Mouse (Mus musculus): ENCODE data around the gene Pgm5.

Pgm5 gene

GRCm38 (mm10) chr19:24652342-24653019, 209.2 kb downstream of the Pgm5 start:
- DNase-seq: no peak

DNA sequence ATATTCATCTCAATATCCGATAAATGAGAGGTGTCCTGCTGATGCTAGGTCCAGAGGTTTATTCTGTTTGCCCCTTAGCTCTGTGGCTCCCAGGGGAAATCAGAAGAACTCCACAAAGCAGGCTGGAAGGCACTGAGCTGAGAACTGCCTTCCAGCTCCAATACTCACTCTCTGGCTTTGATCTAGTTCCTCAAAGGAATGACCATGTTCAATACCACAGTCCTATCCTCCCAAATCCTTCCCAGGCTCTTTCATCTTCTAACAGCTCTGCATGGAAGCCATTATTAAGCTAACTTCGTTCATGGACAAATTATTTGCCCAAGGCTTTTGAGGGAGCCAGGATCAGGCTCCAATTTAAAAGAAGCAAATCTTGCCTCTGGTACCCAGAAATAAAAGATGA, 210.1 kb downstream of the Pgm5 start:
- DNase-seq: no peak

DNA sequence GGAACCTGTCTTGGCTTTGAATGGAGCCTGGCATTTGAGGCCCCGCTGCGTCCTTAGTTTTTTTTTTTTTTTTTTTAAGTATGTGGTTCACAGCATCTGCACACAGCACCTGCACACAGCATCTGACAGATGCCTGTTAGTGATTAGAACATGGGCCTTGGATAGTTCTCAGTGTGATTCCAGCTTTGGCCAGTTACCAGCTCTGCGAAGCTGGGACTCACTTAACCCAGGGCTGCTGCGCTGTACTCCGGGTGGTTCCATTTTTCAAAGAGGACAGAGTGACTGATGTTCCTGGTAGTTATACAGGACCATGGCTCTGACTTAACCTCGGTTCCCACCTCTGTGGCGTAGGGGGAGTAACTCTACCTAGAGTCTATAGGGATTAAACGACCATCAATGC, 211.2 kb downstream of the Pgm5 start:
- DNase-seq: no peak

DNA sequence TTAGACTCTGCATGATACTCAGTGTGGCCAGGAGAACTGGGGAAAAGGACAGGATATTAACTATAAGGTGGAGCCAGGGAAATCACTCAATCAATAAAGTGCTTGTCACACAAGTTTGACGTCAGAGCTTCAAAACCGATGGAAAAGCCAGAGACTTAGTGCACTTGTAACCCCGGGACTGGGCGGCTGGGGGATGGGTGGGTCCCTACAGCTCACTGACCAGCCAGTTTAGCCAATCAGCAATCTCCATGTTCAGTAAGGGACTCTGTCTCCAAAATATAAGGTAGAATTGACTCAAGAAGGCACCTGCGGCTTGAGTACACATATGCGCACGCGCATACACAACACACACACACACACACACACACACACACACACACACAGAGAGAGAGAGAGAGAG, 213.6 kb downstream of the Pgm5 start:
- no peak for DNase-seq

GRCm38 (mm10) chr19:24646162-24646829, 215.4 kb downstream of the Pgm5 start:
- DNase-seq: no peak

DNA sequence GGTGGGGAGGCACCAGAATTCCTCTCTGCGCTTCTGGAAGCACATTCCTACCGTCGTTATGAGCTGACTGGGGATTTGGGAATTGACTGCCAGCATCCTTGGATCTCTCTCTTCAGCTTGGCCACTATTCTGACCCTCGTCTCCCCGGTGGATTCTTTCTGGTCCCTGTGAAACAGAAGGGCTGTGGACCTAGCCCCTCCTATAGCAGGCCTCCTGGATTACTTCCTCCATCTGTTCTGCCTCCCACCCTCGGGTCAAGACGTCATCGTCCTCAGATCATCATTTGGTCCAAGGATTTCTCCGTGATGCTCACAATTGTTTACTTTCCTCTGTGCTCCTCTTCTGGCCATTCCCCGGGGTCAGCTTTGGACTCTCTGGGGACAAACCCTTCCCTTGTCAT, 216.7 kb downstream of the Pgm5 start:
- no peak for DNase-seq

GRCm38 (mm10) chr19:24640982-24641381, 220.7 kb downstream of the Pgm5 start:
- DNase-seq: no peak

DNA sequence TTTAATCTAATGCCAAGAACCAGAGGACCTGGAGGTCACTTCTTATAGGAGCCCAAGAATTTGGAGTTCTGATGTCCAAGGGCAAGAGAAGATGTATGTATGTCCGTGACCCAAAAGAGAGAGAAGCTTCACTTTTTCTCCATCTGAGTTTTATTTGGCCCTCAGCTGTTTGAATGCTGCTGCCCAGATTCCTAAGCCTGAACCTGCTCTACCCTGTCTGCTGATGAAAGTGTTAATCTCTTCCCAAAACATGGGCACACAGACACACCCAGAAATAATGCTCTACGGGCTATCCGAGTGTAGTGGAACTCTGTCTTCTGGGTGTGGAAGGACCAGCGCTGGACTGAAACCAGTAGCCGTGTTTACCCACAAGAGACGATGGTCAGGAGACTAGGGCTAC, 223.7 kb downstream of the Pgm5 start:
- no peak for DNase-seq

DNA sequence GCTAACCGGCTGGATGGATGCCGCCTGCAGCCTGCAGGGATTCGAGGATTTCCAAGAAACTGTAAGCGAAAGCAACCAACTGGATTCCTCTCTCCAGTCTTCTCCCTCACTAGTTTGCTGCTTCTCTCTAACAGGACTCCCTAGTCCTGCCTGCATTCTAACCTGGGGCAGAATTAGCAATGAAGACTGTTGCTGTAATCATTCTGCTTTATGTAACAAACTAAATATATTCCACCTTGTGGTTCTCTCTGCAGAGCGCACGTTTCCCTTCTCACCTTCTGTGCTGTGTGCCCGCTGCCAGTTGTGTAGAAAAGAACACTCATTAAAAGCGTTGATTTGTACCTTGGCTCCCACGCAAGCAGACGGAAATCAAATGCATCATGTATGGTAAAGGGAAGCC, 225.0 kb downstream of the Pgm5 start:
- no peak for DNase-seq

- peak; percentile 75 for DNase-seq
Measured at GRCm38 (mm10) chr19:24634602-24635001, 227.1 kb downstream of the Pgm5 start.
